Mouse (Mus musculus): ENCODE data around the gene Gpx4. TPM values are rescaled to one million over a fixed set of nuclear protein-coding genes. Genes with fewer than 3 reads are reported as not detected.
"Not testable (repeated sequence)": the region's sequence is repeated elsewhere in the genome, so short reads cannot be mapped to it uniquely, and the experiment has no call there.

Gene Gpx4
- polyA plus RNA-seq, 1 experiment = 3,621 TPM

GRCm38 (mm10) chr10:80030736-80031135 lies 16.2 kb upstream of the Gpx4 start:
- Histone ChIP-seq H3K4me1 (ENCODE audit: control insufficient read depth, insufficient read depth, insufficient read length, low read length) (peaks cover 15% of the 10 kb centered on the region; the same call in 1 of the 2 replicates), H3K27ac (replicated peaks; ENCODE audit: low read depth, low read length) (no peak overlapping the region), H3K4me3 (ENCODE audit: insufficient read depth, low read depth, low read length) (no peak overlapping the region)

DNA sequence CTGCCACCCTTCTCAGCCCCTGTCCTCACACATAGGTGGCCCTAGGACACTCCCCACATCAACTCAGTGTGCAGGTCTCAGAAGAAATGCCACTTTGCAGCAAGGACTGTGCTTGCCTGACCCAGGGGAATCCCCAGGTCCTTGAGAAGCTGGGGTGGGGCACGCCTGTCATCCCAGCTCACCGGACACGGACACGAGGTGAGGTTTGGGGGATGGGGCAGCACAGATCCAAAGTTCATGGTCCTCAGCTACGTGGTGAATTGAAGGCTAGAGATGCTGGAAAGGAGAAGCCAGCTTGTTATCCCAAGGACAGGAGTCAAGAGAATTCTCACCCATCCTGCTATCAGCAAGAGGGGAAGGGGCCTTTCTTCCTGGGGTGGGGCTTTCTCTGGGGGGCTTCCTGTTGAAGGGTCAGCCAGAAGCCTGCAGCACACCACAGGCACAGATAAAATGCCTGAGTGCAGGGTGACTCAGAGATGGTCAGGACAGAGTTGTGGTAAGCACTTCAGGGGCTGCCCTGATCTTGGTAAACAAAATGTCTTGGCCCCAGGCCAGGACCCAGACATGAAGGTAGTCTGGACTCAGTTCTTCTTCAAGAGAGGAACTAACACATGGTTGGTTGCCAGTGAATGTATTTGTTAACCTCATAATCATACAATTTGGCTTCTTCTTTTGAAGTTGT lies 14.0 kb upstream of the Gpx4 start:
- Histone ChIP-seq H3K4me3 (ENCODE audit: insufficient read depth, low read depth, low read length) (no peak overlapping the region), H3K27ac (replicated peaks; ENCODE audit: low read depth, low read length) (peak overlapping the region; percentile 1; the same call in 1 of the 2 replicates), H3K4me1 (ENCODE audit: control insufficient read depth, insufficient read depth, insufficient read length, low read length) (peaks cover 19% of the 10 kb centered on the region)

DNA sequence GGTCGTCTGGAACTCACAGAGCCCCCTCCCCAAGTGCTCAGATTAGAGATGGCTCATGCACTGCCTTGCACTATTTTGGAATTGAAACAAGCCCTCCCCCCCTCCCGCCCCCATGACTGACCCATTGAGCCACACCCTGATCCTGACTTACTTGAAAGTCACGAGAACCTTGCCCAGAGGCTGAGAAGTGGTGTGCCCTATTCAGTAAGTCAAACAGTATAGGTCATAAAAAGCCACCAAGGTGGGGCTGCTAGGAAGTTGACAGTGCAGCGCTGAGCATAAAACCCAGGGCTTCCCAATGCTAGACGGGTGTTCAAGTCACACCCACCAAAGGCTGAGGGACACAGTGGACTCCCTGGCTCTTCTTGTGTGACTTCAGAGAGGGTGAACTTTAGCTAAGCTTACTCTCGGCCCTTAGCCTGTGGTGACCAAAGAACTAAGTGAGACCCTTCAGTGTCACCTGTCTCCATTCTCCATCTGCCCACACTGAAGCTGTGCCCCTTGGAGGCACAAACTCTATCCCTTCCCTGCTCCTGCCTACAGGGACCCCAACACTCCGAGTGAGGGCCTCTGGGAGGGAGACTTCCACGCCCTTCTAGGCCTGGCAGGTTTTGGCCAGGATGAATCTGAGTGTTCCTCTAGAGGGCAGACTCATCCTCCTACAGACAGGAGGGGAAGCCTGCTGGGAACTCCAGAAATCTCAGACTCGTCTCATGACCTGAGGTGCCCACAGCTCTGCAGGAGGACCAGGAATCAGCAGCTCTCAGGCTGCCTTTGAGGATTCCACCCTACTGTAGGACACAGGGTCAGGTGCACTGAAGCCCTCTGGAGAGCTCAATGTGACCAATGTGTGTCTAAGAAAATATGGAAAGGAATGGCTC lies 13.2 kb upstream of the Gpx4 start:
- Histone ChIP-seq H3K4me3 (ENCODE audit: insufficient read depth, low read depth, low read length) (no peak overlapping the region), H3K27ac (replicated peaks; ENCODE audit: low read depth, low read length) (peak overlapping the region; percentile 46), H3K4me1 (ENCODE audit: control insufficient read depth, insufficient read depth, insufficient read length, low read length) (peaks cover 27% of the 10 kb centered on the region)

- peaks cover 27% of the 10 kb centered on the region for H3K4me1 ChIP-seq (ENCODE audit: control insufficient read depth, insufficient read depth, insufficient read length, low read length)
- H3K4me3 ChIP-seq (ENCODE audit: insufficient read depth, low read depth, low read length) = no peak overlapping the region
- H3K27ac ChIP-seq (replicated peaks; ENCODE audit: low read depth, low read length) = peak overlapping the region; percentile 63
These were observed 11.8 kb upstream of the Gpx4 start for GRCm38 (mm10) chr10:80035148-80035547.

- peak overlapping the region; percentile 63 for H3K27ac ChIP-seq (replicated peaks; ENCODE audit: low read depth, low read length)
- H3K4me3 ChIP-seq (ENCODE audit: insufficient read depth, low read depth, low read length) = no peak overlapping the region
- peaks cover 27% of the 10 kb centered on the region for H3K4me1 ChIP-seq (ENCODE audit: control insufficient read depth, insufficient read depth, insufficient read length, low read length)
These were observed 11.3 kb upstream of the Gpx4 start for GRCm38 (mm10) chr10:80035686-80036085.

DNA sequence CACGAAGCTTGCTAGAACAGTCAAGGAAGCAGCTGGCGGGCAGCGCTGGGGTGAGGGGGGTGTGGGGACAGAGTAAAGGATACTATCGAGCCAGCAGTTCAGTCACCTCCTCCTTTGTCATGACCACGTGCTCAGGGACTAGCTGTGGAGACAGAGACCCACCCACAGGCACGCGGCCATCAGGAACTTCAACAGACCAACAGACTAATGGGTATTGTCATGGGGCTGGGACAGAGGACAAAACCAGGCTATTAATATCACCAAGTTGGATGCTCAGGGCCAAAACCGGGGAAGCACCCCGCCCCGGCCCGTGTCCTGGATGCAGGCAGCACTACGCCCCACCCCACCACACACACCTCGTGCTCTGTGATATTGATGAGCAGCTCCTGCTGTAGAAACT lies 10.1 kb upstream of the Gpx4 start:
- Histone ChIP-seq H3K27ac (replicated peaks; ENCODE audit: low read depth, low read length) (peak overlapping the region; percentile 5), H3K4me1 (ENCODE audit: control insufficient read depth, insufficient read depth, insufficient read length, low read length) (peaks cover 27% of the 10 kb centered on the region), H3K4me3 (ENCODE audit: insufficient read depth, low read depth, low read length) (no peak overlapping the region)

- Histone ChIP-seq H3K4me3 (ENCODE audit: insufficient read depth, low read depth, low read length) (peak within 1 kb of the TSS; percentile 92), H3K27ac (replicated peaks; ENCODE audit: low read depth, low read length) (peak within 1 kb of the TSS; percentile 24; the same call in 1 of the 2 replicates), H3K4me1 (ENCODE audit: control insufficient read depth, insufficient read depth, insufficient read length, low read length) (peaks cover 21% of the 10 kb centered on the region)
These were observed 7.4 kb upstream of the Gpx4 start, which contains the start of gene Polr2e for GRCm38 (mm10) chr10:80039559-80039979. Gene Polr2e, minus strand, starts transcription at chr10:80039795.

GRCm38 (mm10) chr10:80041409-80042060 lies 5.4 kb upstream of the Gpx4 start:
- H3K4me3 ChIP-seq (ENCODE audit: insufficient read depth, low read depth, low read length); H3K4me1 ChIP-seq (ENCODE audit: control insufficient read depth, insufficient read depth, insufficient read length, low read length); H3K27ac ChIP-seq (replicated peaks; ENCODE audit: low read depth, low read length): not testable (repeated sequence)

- Histone ChIP-seq H3K4me1 (ENCODE audit: control insufficient read depth, insufficient read depth, insufficient read length, low read length) (0 out of 2 replicates have a peak, but pooled peaks cover 4% of the 10 kb centered on the region), H3K4me3 (ENCODE audit: insufficient read depth, low read depth, low read length) (no peak overlapping the region), H3K27ac (replicated peaks; ENCODE audit: low read depth, low read length) (no peak overlapping the region)
These were observed 2.9 kb upstream of the Gpx4 start for GRCm38 (mm10) chr10:80044087-80044486.

- peaks cover 10% of the 10 kb centered on the region; the same call in 1 of the 2 replicates for H3K4me1 ChIP-seq (ENCODE audit: control insufficient read depth, insufficient read depth, insufficient read length, low read length)
- H3K27ac ChIP-seq (replicated peaks; ENCODE audit: low read depth, low read length); H3K4me3 ChIP-seq (ENCODE audit: insufficient read depth, low read depth, low read length): not testable (repeated sequence)
These were observed 1.6 kb upstream of the Gpx4 start for GRCm38 (mm10) chr10:80045364-80045763.

GRCm38 (mm10) chr10:80045766-80046165 lies 1.2 kb upstream of the Gpx4 start:
- Histone ChIP-seq H3K4me3 (ENCODE audit: insufficient read depth, low read depth, low read length) (no peak overlapping the region), H3K27ac (replicated peaks; ENCODE audit: low read depth, low read length) (no peak overlapping the region), H3K4me1 (ENCODE audit: control insufficient read depth, insufficient read depth, insufficient read length, low read length) (peaks cover 14% of the 10 kb centered on the region; the same call in 1 of the 2 replicates)

GRCm38 (mm10) chr10:80048396-80048795 lies 1.4 kb downstream of the Gpx4 start:
- Histone ChIP-seq H3K4me1 (ENCODE audit: control insufficient read depth, insufficient read depth, insufficient read length, low read length) (peaks cover 27% of the 10 kb centered on the region), H3K27ac (replicated peaks; ENCODE audit: low read depth, low read length) (no peak overlapping the region)

DNA sequence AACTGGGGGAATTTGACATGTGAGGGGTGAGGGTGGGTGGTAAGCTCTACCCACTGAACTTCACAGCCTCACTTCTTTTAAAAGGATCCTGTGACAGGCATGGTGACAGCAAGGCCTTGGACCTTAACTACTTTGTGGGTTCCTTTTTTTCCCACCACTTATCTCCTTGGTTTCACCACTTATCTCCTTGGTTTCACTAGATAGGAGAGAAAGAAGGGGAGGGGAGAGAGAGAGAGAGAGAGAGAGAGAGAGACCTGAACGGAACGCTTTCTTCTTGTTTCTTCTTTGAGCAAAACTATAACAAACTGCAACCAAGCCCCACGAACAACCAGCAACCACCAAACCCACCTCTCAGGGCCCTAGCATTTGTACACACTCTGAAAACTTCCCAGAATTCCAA lies 1.9 kb downstream of the Gpx4 start:
- Histone ChIP-seq H3K27ac (replicated peaks; ENCODE audit: low read depth, low read length) (no peak overlapping the region), H3K4me3 (ENCODE audit: insufficient read depth, low read depth, low read length) (no peak overlapping the region), H3K4me1 (ENCODE audit: control insufficient read depth, insufficient read depth, insufficient read length, low read length) (peaks cover 27% of the 10 kb centered on the region)

More at GRCm38 (mm10) chr10:80048396-80048795, 1.4 kb downstream of the Gpx4 start:
- no peak overlapping the region for H3K4me3 ChIP-seq (ENCODE audit: insufficient read depth, low read depth, low read length)

GRCm38 (mm10) chr10:80050244-80050643 lies 3.3 kb downstream of the Gpx4 start:
- peak overlapping the region; percentile 94 for H3K27ac ChIP-seq (replicated peaks; ENCODE audit: low read depth, low read length)
- H3K4me1 ChIP-seq (ENCODE audit: control insufficient read depth, insufficient read depth, insufficient read length, low read length) = peaks cover 27% of the 10 kb centered on the region
- H3K4me3 ChIP-seq (ENCODE audit: insufficient read depth, low read depth, low read length) = no peak overlapping the region
